Mouse (Mus musculus): ENCODE results near the gene Fbn1. TPM values are rescaled to one million over a fixed set of nuclear protein-coding genes. Genes with fewer than 3 reads are reported as not detected.

Fbn1 gene
- polyA plus RNA-seq, 1 experiment from 2014 or later, result 17.2 TPM

DNA sequence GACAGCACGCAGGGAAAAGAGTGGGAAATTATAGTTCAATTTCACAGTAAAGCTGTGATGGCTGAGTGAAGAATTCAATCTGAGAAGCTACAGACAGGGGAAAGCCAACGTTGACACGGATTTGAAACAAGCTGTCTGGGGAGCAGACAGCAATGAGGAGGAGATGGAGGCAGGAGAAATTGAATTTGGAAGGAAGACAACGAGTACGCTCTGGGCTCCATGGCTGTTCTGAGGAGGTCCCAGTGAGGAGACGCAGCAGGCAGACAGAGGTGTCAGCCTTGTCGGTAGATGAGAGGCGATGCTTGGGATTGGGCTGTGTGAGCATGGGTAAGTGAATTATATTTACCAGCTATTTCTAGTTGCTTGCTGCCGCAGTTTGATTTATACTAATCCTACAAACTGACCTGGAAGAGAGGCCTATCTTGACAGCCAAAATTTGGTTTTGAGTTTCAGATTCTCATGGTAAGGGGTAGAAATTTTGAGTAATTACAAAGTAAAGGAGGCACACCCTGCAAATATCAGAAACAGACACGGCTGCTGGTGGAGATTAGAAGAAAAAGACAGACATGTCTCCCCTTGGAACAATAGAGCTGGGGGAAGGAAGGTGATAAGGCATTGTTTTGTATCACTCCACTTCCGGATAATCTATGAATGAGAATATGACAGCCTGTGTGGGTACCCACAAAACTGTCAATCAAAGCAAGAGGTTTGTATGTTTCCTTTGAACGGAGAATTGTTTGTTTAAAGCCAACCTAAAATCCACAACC, 7.7 kb upstream of the Fbn1 start:
- Histone ChIP-seq H3K9ac (ENCODE audit: low read length) (no peak overlapping the region), H3K4me3 (ENCODE audit: low read depth, low read length) (no peak overlapping the region), H3K36me3 (ENCODE audit: control insufficient read depth, insufficient read depth, low read length) (no peaks in the 10 kb centered on the region), H3K4me1 (replicated peaks; ENCODE audit: control insufficient read depth, insufficient read depth) (no peaks in the 10 kb centered on the region), H3K4me2 (replicated peaks; ENCODE audit: low read depth) (no peak overlapping the region), H3K9me3 (ENCODE audit: control insufficient read depth, low read length) (no peaks in the 10 kb centered on the region), H3K27me3 (ENCODE audit: control insufficient read depth, insufficient read depth, low read length) (no peaks in the 10 kb centered on the region), H3K27ac (replicated peaks) (no peak overlapping the region)
- DNase-seq (ENCODE audit: low spot score), result no peak
- no peak for ATAC-seq (ENCODE audit: low FRiP score, low TSS enrichment)
- 52% methylated on average over 12 of the region's 12 CpGs for WGBS
- TF ChIP-seq CTCF (IDR thresholded peaks at IDR 0.05; ENCODE audit: low read depth), result no peak
- no peak for TF ChIP-seq EP300 (optimal IDR thresholded peaks at IDR 0.05)

DNA sequence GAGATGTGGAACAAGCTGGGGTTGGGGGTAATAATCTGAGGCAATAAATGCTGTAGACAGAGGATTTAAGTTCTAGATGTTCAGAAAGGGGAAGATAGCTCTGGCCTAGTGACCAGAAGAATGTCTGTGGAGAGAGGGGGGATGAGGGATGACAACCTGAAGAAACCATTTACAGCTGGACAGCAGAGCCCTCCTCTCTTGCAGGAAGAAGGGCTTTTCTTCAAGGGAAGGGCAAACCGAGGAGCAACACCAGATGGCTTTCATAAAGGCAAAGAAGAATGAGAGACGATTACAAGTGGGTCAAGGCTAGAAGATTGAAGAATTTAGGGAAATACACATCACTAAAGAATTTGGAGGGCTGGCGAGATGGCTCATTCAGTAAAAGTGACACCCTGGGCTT, 6.6 kb upstream of the Fbn1 start:
- Histone ChIP-seq H3K9me3 (ENCODE audit: control insufficient read depth, low read length) (no peaks in the 10 kb centered on the region), H3K36me3 (ENCODE audit: control insufficient read depth, insufficient read depth, low read length) (no peaks in the 10 kb centered on the region), H3K4me3 (ENCODE audit: low read depth, low read length) (no peak overlapping the region), H3K9ac (ENCODE audit: low read length) (no peak overlapping the region), H3K4me1 (replicated peaks; ENCODE audit: control insufficient read depth, insufficient read depth) (no peaks in the 10 kb centered on the region), H3K4me2 (replicated peaks; ENCODE audit: low read depth) (no peak overlapping the region), H3K27me3 (ENCODE audit: control insufficient read depth, insufficient read depth, low read length) (no peaks in the 10 kb centered on the region), H3K27ac (replicated peaks) (no peak overlapping the region)
- ATAC-seq (ENCODE audit: low FRiP score, low TSS enrichment) (no peak), DNase-seq (ENCODE audit: low spot score) (no peak)
- 51% methylated on average over 3 of the region's 3 CpGs for WGBS
- no peak for TF ChIP-seq EP300 (optimal IDR thresholded peaks at IDR 0.05)
- TF ChIP-seq CTCF (IDR thresholded peaks at IDR 0.05; ENCODE audit: low read depth), result no peak

DNA sequence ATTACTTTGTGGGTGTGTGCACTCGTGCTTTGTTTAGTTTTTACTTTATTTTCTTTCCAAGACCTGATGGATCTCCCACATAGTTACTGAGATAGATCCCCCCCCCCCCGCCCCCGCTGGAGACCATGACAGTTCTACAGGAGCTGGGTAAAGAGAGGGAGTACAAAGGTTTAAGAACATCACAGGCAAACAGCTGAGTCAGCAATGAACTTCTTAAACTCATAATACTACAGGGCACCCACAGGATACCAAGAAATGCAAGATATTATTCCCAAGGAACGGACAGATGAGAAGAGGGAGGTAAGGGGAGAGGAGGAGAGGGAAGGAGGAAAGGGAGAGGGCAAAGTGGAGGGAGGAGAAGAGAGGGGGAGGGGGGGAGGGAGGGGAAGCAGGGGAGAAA, 4.8 kb upstream of the Fbn1 start:
- no peak for TF ChIP-seq EP300 (optimal IDR thresholded peaks at IDR 0.05)
- TF ChIP-seq CTCF (IDR thresholded peaks at IDR 0.05; ENCODE audit: low read depth), result no peak
- WGBS, result 80% methylated on average over 4 of the region's 4 CpGs
- Histone ChIP-seq H3K4me1 (replicated peaks; ENCODE audit: control insufficient read depth, insufficient read depth) (no peaks in the 10 kb centered on the region), H3K9ac (ENCODE audit: low read length) (no peak overlapping the region), H3K4me2 (replicated peaks; ENCODE audit: low read depth) (no peak overlapping the region), H3K9me3 (ENCODE audit: control insufficient read depth, low read length) (no peaks in the 10 kb centered on the region), H3K27me3 (ENCODE audit: control insufficient read depth, insufficient read depth, low read length) (no peaks in the 10 kb centered on the region), H3K4me3 (ENCODE audit: low read depth, low read length) (no peak overlapping the region), H3K36me3 (ENCODE audit: control insufficient read depth, insufficient read depth, low read length) (no peaks in the 10 kb centered on the region), H3K27ac (replicated peaks) (no peak overlapping the region)
- DNase-seq (ENCODE audit: low spot score) (no peak), ATAC-seq (ENCODE audit: low FRiP score, low TSS enrichment) (no peak)

DNA sequence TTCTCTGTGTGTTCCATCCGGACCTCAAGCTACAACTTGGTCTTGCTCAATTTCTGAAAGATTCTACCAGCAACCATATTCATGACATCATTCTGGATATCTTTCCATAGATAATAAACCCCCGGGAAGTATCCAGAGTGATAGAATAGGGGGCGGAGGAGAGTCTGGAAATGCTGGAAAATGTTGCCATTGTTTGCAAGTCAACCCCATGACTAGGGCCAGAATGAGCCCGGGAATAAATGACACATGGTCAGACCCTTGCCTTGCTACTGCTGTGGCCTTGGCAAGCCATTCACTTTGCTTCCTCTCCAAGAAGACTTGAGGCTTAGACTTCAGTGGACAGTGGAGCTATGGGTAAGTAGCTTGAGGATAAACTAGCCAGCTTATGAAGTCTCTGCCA, 4.1 kb upstream of the Fbn1 start:
- Histone ChIP-seq H3K9ac (ENCODE audit: low read length) (no peak overlapping the region), H3K27ac (replicated peaks) (no peak overlapping the region), H3K36me3 (ENCODE audit: control insufficient read depth, insufficient read depth, low read length) (no peaks in the 10 kb centered on the region), H3K27me3 (ENCODE audit: control insufficient read depth, insufficient read depth, low read length) (no peaks in the 10 kb centered on the region), H3K4me3 (ENCODE audit: low read depth, low read length) (no peak overlapping the region), H3K4me2 (replicated peaks; ENCODE audit: low read depth) (no peak overlapping the region), H3K9me3 (ENCODE audit: control insufficient read depth, low read length) (no peaks in the 10 kb centered on the region), H3K4me1 (replicated peaks; ENCODE audit: control insufficient read depth, insufficient read depth) (no peaks in the 10 kb centered on the region)
- 80% methylated on average over 4 of the region's 4 CpGs for WGBS
- ATAC-seq (ENCODE audit: low FRiP score, low TSS enrichment) (no peak), DNase-seq (ENCODE audit: low spot score) (no peak)
- no peak for TF ChIP-seq EP300 (optimal IDR thresholded peaks at IDR 0.05)
- no peak for TF ChIP-seq CTCF (IDR thresholded peaks at IDR 0.05; ENCODE audit: low read depth)

DNA sequence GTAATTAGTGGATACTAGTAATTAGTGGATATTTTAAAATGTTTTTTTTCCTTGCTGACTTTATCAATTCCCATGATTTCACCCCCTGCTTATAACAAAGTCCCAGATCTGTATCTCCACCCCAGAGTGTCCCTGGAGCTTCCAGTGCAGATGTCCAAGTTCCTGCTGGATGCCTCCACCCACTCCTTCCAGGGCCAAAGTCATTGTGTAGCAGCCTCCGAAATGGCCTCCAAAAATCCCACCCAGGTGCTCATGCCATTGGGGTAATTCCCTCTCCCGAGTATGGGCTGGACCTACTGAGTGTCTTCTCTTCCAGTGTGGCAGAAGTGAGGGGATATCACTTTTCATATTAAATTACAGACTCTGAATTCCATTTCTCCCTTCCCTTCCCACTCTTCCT, 3.0 kb upstream of the Fbn1 start:
- H3K9ac ChIP-seq (ENCODE audit: low read length), result no peak overlapping the region
- no peaks in the 10 kb centered on the region for H3K36me3 ChIP-seq (ENCODE audit: control insufficient read depth, insufficient read depth, low read length)
- no peak for TF ChIP-seq EP300 (optimal IDR thresholded peaks at IDR 0.05)
- TF ChIP-seq CTCF (IDR thresholded peaks at IDR 0.05; ENCODE audit: low read depth), result no peak
- H3K27me3 ChIP-seq (ENCODE audit: control insufficient read depth, insufficient read depth, low read length), result no peaks in the 10 kb centered on the region
- no peak for ATAC-seq (ENCODE audit: low FRiP score, low TSS enrichment)
- no peaks in the 10 kb centered on the region for H3K4me1 ChIP-seq (replicated peaks; ENCODE audit: control insufficient read depth, insufficient read depth)
- no peak overlapping the region for H3K27ac ChIP-seq (replicated peaks)
- H3K4me3 ChIP-seq (ENCODE audit: low read depth, low read length), result no peak overlapping the region
- no peak for DNase-seq (ENCODE audit: low spot score)
- H3K4me2 ChIP-seq (replicated peaks; ENCODE audit: low read depth), result no peak overlapping the region
- H3K9me3 ChIP-seq (ENCODE audit: control insufficient read depth, low read length), result no peaks in the 10 kb centered on the region
- 73% methylated on average over 2 of the region's 2 CpGs for WGBS

DNA sequence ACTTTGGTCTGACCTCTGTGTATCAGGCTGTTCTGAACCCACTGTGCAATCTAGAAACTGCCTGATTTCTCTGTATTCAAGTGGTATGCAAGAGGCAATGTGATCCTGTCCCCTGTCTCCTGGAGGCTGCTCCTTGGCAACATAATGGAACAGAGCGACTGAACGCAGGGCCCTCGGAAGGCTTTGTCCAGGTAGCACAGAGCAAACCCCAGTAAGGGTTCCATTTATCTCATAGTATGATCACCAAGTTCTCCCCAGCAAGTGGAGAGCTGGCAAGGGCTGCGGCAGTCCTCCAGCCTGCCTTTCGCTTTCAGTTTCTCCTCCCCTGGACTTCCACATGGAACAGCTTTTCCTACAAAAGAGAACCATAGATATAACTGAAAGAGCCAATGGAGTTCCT, 588 bp upstream of the Fbn1 start:
- 91% methylated on average over 5 of the region's 5 CpGs for WGBS
- TF ChIP-seq EP300 (optimal IDR thresholded peaks at IDR 0.05), result no peak
- no peak for TF ChIP-seq CTCF (IDR thresholded peaks at IDR 0.05; ENCODE audit: low read depth)
- ATAC-seq (ENCODE audit: low FRiP score, low TSS enrichment), result no peak

More for the DNA sequence above, 588 bp upstream of the Fbn1 start:
- Histone ChIP-seq H3K4me1 (replicated peaks; ENCODE audit: control insufficient read depth, insufficient read depth) (no peaks in the 10 kb centered on the region), H3K9me3 (ENCODE audit: control insufficient read depth, low read length) (no peaks in the 10 kb centered on the region), H3K36me3 (ENCODE audit: control insufficient read depth, insufficient read depth, low read length) (no peaks in the 10 kb centered on the region), H3K4me2 (replicated peaks; ENCODE audit: low read depth) (no peak overlapping the region), H3K9ac (ENCODE audit: low read length) (no peak overlapping the region), H3K27me3 (ENCODE audit: control insufficient read depth, insufficient read depth, low read length) (no peaks in the 10 kb centered on the region; the same call in 1 of the 2 replicates), H3K27ac (replicated peaks) (no peak overlapping the region), H3K4me3 (ENCODE audit: low read depth, low read length) (no peak overlapping the region)
- DNase-seq (ENCODE audit: low spot score), result no peak

Measured in stomach, postnatal 0 days (tissue).